Mouse (Mus musculus) cerebellum, adult 11-12 months (tissue): ENCODE measurements at regions not wholly inside any gene's neighbourhood (a gene's known extent, or its start where the extent isn't known, plus 50 kb on each side); places are given as distances from the start of the nearest gene placed in this dataset.
A peak's percentile ranks its signal among the peaks of the same experiment; 100 is the strongest.

Experiments
- DNase-seq: peaks from one replicate; pipeline ENCODE4 v3.0.0; 2022

DNA sequence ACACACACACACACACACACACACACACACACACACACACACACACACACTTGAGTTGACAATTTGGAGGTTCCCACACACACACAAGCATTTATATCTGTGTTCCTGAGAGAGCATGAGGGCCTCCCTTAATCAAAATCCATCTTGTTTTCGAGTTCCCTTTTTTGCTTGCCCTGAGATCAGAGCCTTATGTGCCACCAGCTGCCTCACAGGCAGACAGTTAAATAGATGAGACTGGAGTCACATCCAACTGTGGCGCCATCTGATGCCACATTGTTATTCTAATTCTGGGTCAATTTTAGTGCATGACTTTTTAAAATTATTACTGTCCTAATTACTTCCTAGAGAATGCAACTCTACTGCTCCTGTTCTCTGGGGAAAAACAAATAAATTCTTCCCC, 91.2 kb upstream of the Syndig1 start:
- DNase-seq, result peak; percentile 72

DNA sequence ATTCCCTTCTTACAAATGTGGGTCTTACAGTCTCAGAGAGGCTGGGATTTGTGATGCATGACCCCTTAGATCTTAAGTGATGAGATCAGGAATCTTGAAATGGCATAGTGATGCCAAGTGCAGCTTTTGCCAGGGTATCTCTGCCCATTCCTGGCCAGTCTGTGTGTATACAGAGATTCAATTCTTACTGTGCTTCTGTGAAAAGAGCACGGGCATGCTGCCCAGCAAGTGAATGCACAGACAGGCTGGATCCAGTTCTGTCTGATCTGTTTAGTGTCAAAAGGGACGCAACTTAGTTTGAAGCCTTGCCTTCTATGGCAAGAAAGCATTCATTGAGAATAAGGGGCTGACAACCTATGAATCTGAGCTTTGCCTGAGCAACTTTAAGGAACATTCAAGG, 89.1 kb upstream of the Syndig1 start:
- DNase-seq, result peak; percentile 79

DNA sequence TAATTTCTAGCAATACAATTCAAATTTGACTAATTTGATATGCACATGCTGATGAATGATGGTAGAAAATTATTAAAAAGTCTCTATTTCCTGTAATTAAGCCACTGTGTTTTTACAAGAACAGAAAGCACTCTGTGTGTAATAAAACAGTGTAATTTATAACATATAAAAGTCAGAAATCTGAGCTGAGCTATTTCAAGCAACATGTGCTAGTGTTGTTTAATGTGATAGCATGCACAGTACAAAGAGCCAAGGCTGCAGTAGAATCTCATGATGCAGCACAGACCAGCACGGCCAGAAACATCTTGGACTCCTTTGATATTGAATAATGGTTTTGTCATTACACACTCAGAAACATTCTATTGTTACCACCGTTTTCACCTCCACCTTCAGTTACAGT, 86.3 kb upstream of the Syndig1 start:
- DNase-seq, result no peak

DNA sequence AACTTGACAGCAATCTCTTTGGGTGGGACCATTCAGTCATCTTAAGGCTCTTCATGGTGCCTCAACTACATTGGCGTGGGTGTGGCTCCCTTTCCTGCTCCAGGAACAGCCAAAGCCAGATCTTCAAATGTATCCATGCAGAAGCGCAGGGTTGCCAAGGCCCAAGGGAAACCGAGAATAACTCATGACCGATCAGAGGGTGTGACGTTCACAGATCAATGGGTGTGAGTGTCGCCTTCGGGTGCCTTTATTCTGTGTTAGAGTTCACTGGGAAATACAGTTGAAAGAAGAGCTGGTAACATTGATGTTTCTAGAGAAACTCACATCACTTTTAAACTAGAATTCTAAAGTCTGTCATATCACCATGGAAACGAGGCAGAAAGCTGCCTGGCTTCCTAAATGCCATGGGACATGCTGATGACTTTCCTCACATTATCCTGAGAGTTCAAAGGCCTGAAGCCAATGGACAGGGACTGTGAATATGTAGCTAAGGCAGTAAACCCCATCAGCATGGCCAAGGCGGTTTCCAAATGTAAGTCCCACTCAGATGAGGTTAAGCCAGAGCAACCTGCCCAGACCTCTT, 80.7 kb upstream of the Syndig1 start:
- DNase-seq, result no peak

- DNase-seq, result no peak
These were observed 69.9 kb upstream of the Syndig1 start for GRCm38 (mm10) chr2:149759151-149759550.

- no peak for DNase-seq
These were observed 65.1 kb upstream of the Syndig1 start for GRCm38 (mm10) chr2:149763864-149764263.

- DNase-seq, result no peak
These were observed 61.0 kb upstream of the Syndig1 start for GRCm38 (mm10) chr2:149768027-149768426.

- no peak for DNase-seq
These were observed 60.5 kb upstream of the Syndig1 start for GRCm38 (mm10) chr2:149768551-149768950.

DNA sequence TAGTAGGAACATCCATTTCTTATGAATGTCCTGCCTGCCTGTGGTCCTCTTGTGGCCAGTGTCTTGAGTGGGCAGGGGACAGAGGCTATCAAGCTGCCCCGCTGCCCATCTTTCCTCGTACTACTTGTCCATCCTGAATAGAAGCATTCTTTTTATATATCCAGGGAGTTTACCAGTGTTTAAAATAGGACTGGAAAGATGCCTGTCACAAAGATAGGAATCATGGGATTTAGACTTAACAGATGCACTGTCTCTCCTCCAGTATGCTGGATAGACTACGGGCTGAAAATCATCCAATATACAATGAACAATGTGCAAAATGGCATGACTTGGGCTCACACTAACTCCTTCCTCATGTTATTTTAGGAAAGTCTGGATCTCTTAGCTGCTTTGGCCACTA, 51.7 kb upstream of the Syndig1 start:
- no peak for DNase-seq
